Mouse (Mus musculus) liver, embryonic 13.5 days (tissue): ENCODE results near the gene Nbea. TPM values are rescaled to one million over a fixed set of nuclear protein-coding genes. Genes with fewer than 3 reads are reported as not detected.

ENCODE experiments used
- ATAC-seq: fragments of 200-750 bp; cut with Nextera tagmentation; 2 replicates; pipeline ENCODE4 v1.8.0; 2017; ENCODE audit warnings: low read depth, mild to moderate bottlenecking, moderate number of reproducible peaks, moderate library complexity
- DNase-seq: peaks from one replicate; pipeline ENCODE4 v3.0.0; 2022
- H3K27ac ChIP-seq: fragments of 300-500 bp; sonication (generic); 2 replicates; pipeline ENCODE4 v1.5.1; 2015; ENCODE audit warnings: moderate library complexity, mild to moderate bottlenecking, inconsistent platforms
- H3K27me3 ChIP-seq: fragments of 300-500 bp; sonication (generic); 2 replicates; pipeline ENCODE4 v1.6.1; 2015; ENCODE audit warnings: mild to moderate bottlenecking, inconsistent platforms
- H3K36me3 ChIP-seq: fragments of 300-500 bp; sonication (generic); 2 replicates; pipeline ENCODE4 v1.6.1; 2015; ENCODE audit warnings: mild to moderate bottlenecking, inconsistent platforms
- H3K4me1 ChIP-seq: fragments of 300-500 bp; sonication (generic); replicated peaks from 2 replicates; pipeline ENCODE4 v1.6.1; 2015; ENCODE audit warnings: inconsistent platforms
- H3K4me2 ChIP-seq: fragments of 300-500 bp; sonication (generic); 2 replicates; pipeline ENCODE4 v1.6.1; 2015; ENCODE audit warnings: inconsistent platforms, mild to moderate bottlenecking, moderate library complexity
- H3K4me3 ChIP-seq: fragments of 300-500 bp; sonication (generic); replicated peaks from 2 replicates; pipeline ENCODE4 v1.5.1; 2015; ENCODE audit warnings: mild to moderate bottlenecking, inconsistent platforms
- H3K9ac ChIP-seq: fragments of 300-500 bp; sonication (generic); 2 replicates; pipeline ENCODE4 v1.6.1; 2015; ENCODE audit warnings: mild to moderate bottlenecking, inconsistent platforms
- H3K9me3 ChIP-seq: fragments of 300-500 bp; sonication (generic); replicated peaks from 2 replicates; pipeline ENCODE4 v1.6.1; 2016; ENCODE audit warnings: inconsistent platforms
- WGBS: fragments of 180-500 bp; shearing (Covaris S2); methylation state at CpG from one replicate; pipeline ENCODE4 v1.1.7; 2015; ENCODE audit not compliant: insufficient replicate concordance; 5-methylcytosine and 5-hydroxymethylcytosine counted together
- polyA plus RNA-seq: library from polyadenylated mRNA; unstranded; fragments of >200 nt; fragmentation: Nextera tagmentation; extraction: Ambion mirVana; gene quantifications from 2 replicates; pipeline ENCODE4 v1.2.1, GENCODE M21; 2015

Gene Nbea
- polyA plus RNA-seq, 1 experiment from 2014 or later: 1.2 TPM

DNA sequence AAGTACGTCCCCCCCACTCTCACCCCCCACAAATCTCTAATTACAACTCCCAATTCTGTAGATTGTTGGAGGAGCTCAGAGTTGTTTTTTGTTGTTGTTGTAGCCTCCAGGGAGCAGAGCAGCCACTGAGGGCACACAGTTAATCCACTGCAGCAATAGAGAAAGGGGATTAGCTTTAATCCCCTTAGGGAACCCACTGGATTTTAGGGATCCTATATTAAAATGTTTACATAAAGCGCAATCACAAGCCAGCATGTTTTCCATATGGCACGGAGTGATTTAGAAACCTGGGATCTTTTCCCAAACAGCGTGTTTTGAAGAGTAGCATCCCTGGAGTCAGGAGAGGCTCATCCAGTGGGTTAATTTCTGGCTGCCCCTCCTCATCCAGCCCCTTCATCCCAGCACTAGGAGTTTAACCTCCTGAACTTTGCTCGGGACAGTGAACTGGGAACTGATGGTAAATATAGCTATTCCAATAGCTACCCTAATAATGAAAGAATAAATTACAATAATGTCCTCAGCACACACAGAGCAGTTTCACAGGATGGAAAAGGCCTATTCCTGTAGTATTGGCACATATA is 394.8 kb downstream of the Nbea start:
- ATAC-seq: no peak
- 58% methylated on average over 5 of the region's 5 CpGs for WGBS

DNA sequence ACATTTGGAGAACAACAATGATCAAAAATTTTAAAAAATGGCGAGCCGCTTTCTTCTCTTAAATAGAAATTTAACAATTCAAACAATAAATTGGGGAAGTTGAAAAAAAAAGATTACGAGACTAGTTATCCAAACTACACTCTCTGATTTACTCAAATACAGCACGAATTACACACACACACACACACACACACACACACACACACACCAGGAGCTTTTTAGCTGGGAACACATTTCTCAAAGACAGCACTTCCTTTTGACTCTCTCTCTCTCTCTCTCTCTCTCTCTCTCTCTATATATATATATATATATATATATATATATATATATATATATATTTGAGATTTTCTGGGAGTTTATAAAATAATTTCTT is 395.3 kb downstream of the Nbea start:
- WGBS: 11% methylated on average over 4 of the region's 4 CpGs
- no peak overlapping the region for H3K9ac ChIP-seq

More for the DNA sequence above, 394.8 kb downstream of the Nbea start:
- Histone ChIP-seq H3K27me3 (peaks cover 46% of the 10 kb centered on the region), H3K36me3 (no peaks in the 10 kb centered on the region), H3K4me1 (peaks cover 5% of the 10 kb centered on the region), H3K4me3 (no peak overlapping the region), H3K27ac (no peak overlapping the region), H3K9ac (no peak overlapping the region), H3K9me3 (no peaks in the 10 kb centered on the region), H3K4me2 (no peak overlapping the region)
- DNase-seq: no peak

DNA sequence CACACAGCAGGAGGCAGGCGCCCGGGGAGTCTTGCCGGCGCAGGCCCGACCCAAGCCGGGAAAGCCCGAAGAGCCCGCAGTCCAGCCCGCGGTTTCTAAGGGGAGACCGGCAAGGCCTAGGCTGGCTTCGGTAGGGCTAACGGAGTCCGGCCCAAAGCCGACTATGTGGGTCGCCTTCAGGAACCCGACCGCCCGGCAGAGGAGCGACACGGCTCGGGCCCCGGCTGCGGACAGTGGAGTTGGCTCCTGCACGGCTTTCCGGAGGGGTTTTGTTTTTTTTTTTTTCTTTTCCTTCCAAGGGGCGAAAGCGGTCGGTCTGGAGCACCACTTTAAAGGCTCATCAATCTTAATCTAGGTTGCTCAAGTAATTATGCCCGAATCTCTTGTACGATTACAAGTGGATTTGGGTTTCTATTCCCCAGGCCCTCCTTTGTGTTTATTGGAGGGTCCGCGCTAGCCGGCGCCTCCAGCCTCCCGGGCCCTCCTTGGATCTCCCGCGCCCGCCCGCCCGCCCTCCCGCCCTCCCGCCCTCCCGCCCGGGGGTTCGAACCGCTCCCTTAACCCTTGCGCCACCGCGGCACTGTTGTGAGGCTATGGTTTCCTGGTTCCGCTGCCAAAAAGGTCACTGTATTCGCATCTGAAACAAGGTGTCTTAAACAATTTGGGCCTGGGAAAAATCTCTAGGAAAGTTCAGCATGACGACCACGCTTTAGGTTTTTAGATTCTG is 395.9 kb downstream of the Nbea start:
- DNase-seq (no peak), ATAC-seq (peak; percentile 58; the same call in 1 of the 2 replicates)
- Histone ChIP-seq H3K4me2 (peak overlapping the region; percentile 74), H3K27me3 (peaks cover 56% of the 10 kb centered on the region), H3K4me1 (peaks cover 16% of the 10 kb centered on the region), H3K9me3 (no peaks in the 10 kb centered on the region), H3K4me3 (peak overlapping the region; percentile 57), H3K9ac (peak overlapping the region; percentile 64), H3K36me3 (no peaks in the 10 kb centered on the region), H3K27ac (no peak overlapping the region)
- under 1% methylated on average over 54 of the region's 54 CpGs for WGBS

More for the DNA sequence above, 395.3 kb downstream of the Nbea start:
- H3K4me2 ChIP-seq: peak overlapping the region; percentile 74
- H3K27me3 ChIP-seq: peaks cover 51% of the 10 kb centered on the region
- no peaks in the 10 kb centered on the region for H3K9me3 ChIP-seq
- peaks cover 10% of the 10 kb centered on the region for H3K4me1 ChIP-seq
- H3K27ac ChIP-seq: no peak overlapping the region
- no peaks in the 10 kb centered on the region for H3K36me3 ChIP-seq
- DNase-seq (no peak), ATAC-seq (no peak)
- H3K4me3 ChIP-seq: peak overlapping the region; percentile 57

DNA sequence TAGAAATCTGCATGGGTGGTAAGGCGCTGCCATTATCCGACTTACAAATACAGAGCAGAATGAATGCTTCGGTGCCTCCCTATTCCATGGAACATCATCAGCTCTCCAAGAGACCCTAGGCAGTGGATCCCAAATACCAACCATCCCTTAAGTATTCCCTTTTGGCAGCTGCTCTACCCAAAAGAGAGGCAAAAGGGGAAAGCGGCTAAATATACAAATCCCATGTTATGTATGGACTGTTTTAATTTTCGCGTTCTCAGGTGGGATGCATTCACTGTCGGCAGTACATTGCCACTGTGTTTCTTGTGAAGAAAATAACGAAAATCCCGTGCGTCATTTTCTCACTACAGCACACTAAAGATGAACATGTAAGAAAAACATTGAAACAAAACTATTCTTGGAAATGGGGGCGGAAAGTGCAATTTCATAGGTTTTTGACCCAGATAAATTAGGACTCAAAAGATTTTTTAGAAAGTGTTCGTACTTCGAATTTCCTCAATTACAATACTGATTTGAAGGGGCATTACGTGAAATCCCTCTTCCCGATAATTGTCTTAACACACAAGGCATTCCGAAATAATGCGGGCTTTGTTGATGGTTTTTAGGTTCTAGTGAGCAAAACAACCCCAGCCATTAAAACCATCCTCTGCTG is 396.5 kb downstream of the Nbea start:
- peak overlapping the region; percentile 57 for H3K4me3 ChIP-seq
- H3K9me3 ChIP-seq: no peaks in the 10 kb centered on the region
- no peaks in the 10 kb centered on the region for H3K36me3 ChIP-seq
- H3K4me1 ChIP-seq: peaks cover 20% of the 10 kb centered on the region
- WGBS: 32% methylated on average over 17 of the region's 17 CpGs
- H3K27ac ChIP-seq: no peak overlapping the region
- peak overlapping the region; percentile 74 for H3K4me2 ChIP-seq
- peak overlapping the region; percentile 64 for H3K9ac ChIP-seq
- DNase-seq (no peak), ATAC-seq (no peak)
- H3K27me3 ChIP-seq: peaks cover 63% of the 10 kb centered on the region

DNA sequence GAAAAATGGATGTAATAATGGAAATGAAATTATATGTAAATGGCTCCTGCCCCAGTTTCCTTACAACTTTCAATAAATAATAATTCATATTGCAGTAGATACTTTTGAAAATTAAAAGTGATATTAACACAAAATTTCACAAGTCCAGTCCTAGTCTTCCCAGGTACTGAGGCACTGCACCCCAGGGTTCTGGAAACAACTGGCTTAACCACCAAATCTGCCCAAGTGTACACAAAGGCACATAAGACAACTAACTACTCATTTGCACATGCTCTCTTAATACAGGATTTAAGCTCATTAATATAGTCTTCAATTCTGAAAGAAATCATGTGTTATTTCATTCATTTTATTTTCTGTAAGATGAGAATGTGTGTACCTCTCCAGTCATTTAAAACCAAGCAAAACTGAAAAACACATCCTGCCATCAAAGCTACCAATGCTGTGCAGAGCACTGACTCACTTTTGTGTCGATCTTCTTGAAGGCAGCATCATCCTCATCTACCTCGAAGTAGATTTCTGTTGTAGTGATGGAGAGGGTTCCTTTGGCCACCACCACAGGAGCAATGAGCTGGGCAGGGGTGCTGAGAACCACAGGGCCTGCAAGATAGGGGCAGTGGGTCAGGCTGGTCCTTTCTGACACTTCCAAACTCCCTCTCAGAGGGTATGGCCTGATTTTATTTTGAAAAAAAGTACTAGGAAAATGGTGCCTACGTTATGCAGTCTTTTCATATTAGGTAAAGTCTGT is 397.3 kb downstream of the Nbea start:
- H3K36me3 ChIP-seq: no peaks in the 10 kb centered on the region
- no peak overlapping the region for H3K4me3 ChIP-seq
- ATAC-seq (no peak), DNase-seq (no peak)
- H3K9me3 ChIP-seq: no peaks in the 10 kb centered on the region
- peaks cover 71% of the 10 kb centered on the region for H3K27me3 ChIP-seq
- peaks cover 20% of the 10 kb centered on the region for H3K4me1 ChIP-seq
- WGBS: 38% methylated on average over 3 of the region's 3 CpGs
- H3K27ac ChIP-seq: no peak overlapping the region
- H3K9ac ChIP-seq: no peak overlapping the region
- no peak overlapping the region for H3K4me2 ChIP-seq

DNA sequence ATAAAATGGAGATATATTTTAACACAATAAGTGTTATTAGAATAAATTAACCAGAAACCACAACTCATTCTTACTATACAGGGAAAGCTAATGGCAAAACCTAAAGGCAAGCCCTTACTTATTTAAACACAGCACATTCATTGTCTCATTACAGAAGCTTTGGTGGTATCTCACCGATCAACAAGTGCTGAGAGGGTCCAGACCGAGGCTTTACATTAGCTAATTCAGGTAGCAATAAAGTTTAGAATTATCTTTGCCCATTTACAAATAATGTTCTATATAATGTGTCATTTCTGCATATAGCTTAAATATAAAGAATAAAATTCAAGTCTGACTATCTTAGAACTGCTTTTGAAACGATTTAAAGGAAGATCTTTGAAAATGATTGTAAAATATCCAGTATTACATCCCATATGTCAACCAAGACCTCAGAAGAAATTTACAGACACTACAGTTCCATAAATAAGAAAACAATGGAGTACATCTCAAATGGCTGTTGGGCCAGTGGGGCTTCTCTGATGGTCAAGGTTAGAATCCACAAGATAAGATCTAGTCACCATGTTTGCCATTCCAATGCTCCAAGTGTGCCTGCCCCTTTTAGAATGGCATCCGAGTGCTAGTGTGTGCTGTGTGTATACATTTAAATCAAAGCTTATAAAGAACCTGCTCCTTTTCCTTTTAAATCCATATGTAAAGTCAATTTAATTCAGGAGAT is 398.1 kb downstream of the Nbea start:
- Histone ChIP-seq H3K9ac (no peak overlapping the region), H3K4me1 (peaks cover 22% of the 10 kb centered on the region), H3K4me3 (no peak overlapping the region), H3K36me3 (no peaks in the 10 kb centered on the region), H3K27ac (no peak overlapping the region), H3K27me3 (peaks cover 79% of the 10 kb centered on the region), H3K4me2 (no peak overlapping the region), H3K9me3 (no peaks in the 10 kb centered on the region)
- 49% methylated on average over 4 of the region's 4 CpGs for WGBS
- no peak for DNase-seq
- no peak for ATAC-seq

DNA sequence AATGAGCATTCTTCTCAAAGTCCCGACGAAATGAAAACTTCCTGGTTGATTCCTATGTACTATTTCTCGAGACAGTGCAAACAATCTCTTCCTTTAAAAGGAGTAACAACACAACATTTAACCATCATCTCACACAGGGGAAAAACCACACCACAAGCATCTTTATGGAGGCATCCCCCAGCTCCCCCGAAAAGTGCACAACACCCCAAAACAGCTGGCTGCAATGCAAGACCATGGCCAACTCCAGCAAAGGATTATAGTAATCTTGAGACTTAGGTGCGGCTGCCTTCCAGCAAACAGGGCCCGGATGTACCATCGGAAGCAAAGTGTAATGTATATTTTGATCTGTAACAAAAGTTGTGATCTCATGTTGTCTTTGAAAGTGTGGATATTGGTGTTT is 399.4 kb downstream of the Nbea start:
- no peak overlapping the region for H3K27ac ChIP-seq
- H3K4me1 ChIP-seq: peaks cover 25% of the 10 kb centered on the region
- WGBS: 13% methylated on average over 7 of the region's 7 CpGs
- H3K4me3 ChIP-seq: peak overlapping the region; percentile 32; the same call in 1 of the 2 replicates
- DNase-seq: no peak
- H3K36me3 ChIP-seq: no peaks in the 10 kb centered on the region
- H3K9ac ChIP-seq: no peak overlapping the region
- H3K9me3 ChIP-seq: no peaks in the 10 kb centered on the region
- no peak for ATAC-seq
- peak overlapping the region; percentile 51 for H3K4me2 ChIP-seq
- H3K27me3 ChIP-seq: peaks cover 87% of the 10 kb centered on the region

DNA sequence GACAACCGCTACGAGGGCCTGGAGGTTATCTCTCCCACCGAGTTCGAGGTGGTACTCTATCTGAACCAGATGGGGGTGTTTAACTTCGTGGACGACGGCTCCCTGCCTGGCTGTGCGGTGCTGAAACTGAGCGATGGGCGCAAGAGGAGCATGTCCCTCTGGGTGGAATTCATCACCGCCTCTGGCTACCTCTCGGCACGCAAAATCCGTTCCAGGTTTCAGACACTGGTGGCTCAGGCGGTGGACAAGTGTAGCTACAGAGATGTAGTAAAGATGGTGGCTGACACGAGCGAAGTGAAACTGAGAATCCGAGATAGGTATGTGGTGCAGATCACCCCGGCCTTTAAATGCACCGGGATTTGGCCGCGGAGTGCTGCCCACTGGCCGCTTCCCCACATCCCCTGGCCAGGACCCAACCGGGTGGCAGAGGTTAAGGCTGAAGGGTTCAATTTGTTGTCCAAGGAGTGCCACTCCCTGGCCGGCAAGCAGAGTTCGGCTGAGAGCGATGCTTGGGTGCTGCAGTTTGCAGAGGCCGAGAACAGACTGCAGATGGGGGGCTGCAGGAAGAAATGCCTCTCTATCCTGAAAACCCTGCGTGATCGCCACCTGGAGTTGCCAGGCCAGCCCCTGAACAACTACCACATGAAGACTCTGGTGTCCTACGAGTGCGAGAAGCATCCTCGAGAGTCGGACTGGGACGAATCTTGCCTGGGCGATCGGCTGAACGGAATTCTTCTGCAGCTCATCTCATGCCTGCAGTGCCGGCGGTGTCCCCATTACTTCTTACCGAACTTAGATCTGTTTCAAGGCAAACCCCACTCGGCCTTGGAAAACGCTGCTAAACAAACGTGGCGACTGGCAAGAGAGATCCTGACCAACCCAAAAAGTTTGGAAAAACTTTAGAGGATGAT is 400.1 kb downstream of the Nbea start:
- peaks cover 87% of the 10 kb centered on the region for H3K27me3 ChIP-seq
- 1% methylated on average over 45 of the region's 45 CpGs for WGBS
- H3K9me3 ChIP-seq: no peaks in the 10 kb centered on the region
- H3K27ac ChIP-seq: no peak overlapping the region
- peaks cover 25% of the 10 kb centered on the region for H3K4me1 ChIP-seq
- H3K36me3 ChIP-seq: no peaks in the 10 kb centered on the region
- peak overlapping the region; percentile 51 for H3K4me2 ChIP-seq
- DNase-seq (no peak), ATAC-seq (no peak)
- H3K4me3 ChIP-seq: peak overlapping the region; percentile 32
- H3K9ac ChIP-seq: no peak overlapping the region

DNA sequence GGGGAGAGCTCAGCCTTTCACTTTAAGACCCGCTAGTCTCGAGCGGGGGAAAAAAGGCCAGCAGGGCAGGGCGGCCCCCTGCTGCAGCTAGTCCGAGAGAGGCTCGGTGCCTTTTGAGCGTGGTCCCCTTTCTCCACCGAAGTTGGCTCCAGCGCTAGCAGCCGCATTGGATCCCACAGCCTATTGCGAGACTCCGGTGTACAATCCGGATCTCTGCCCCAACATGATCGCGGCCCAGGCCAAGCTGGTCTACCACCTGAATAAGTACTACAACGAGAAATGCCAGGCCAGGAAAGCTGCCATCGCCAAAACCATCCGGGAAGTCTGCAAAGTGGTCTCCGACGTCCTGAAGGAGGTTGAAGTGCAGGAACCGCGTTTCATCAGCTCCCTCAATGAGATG is 400.7 kb downstream of the Nbea start:
- Histone ChIP-seq H3K27me3 (peaks cover 89% of the 10 kb centered on the region), H3K4me3 (peak overlapping the region; percentile 32), H3K27ac (no peak overlapping the region), H3K4me2 (peak overlapping the region; percentile 51), H3K9me3 (no peaks in the 10 kb centered on the region), H3K9ac (no peak overlapping the region), H3K4me1 (peaks cover 25% of the 10 kb centered on the region), H3K36me3 (no peaks in the 10 kb centered on the region)
- no peak for DNase-seq
- 2% methylated on average over 22 of the region's 22 CpGs for WGBS
- ATAC-seq: no peak

DNA sequence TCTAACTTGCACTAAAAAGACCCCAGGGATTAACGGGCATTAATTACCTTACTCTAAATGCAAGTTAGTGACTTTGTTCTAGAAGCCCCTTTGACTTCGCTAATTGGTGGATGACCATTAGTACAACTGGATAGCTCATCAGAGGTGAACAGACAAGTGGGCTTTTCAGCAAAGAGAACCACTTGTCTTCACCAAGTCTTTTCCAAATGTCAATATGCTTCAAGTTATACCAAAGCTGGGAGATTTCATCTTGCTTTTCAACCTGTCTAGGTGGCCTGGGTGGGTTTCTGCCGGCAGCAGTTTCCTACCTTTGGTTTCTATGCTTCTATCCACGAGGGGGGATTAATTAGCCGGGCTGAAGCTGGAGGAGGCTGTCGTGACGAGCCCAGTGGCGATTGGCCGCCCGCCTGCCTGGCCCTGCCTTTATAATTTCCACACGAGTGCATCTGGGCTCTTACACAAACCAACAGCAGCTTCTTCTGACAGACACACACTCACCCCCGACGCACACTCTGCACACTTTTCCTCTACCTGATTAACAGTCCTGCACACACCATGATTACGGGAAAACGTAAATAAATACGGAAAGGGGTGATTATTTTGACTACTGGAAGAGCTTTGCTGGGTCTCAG is 401.3 kb downstream of the Nbea start, which contains the start of gene Mab21l1:
Gene Mab21l1, plus strand, starts transcription at position 455 of the 632 bp plus-strand sequence.
- Histone ChIP-seq H3K36me3 (no peaks in the 10 kb centered on the region), H3K9ac (no peak within 1 kb of the TSS), H3K4me2 (peak within 1 kb of the TSS; percentile 51), H3K27ac (no peak within 1 kb of the TSS), H3K4me1 (peaks cover 22% of the 10 kb centered on the region), H3K9me3 (no peaks in the 10 kb centered on the region), H3K4me3 (peak within 1 kb of the TSS; percentile 32), H3K27me3 (peaks cover 87% of the 10 kb centered on the region)
- DNase-seq (no peak), ATAC-seq (no peak)
- WGBS: 3% methylated on average over 16 of the region's 16 CpGs
